Mouse (Mus musculus): ENCODE data around the gene Unc93b1. TPM values are rescaled to one million over a fixed set of nuclear protein-coding genes. Genes with fewer than 3 reads are reported as not detected.
A peak's percentile ranks its signal among the peaks of the same experiment; 100 is the strongest.

Unc93b1 gene
- total and polyA plus RNA-seq, 2 experiments = 41.1 to 102 TPM

DNA sequence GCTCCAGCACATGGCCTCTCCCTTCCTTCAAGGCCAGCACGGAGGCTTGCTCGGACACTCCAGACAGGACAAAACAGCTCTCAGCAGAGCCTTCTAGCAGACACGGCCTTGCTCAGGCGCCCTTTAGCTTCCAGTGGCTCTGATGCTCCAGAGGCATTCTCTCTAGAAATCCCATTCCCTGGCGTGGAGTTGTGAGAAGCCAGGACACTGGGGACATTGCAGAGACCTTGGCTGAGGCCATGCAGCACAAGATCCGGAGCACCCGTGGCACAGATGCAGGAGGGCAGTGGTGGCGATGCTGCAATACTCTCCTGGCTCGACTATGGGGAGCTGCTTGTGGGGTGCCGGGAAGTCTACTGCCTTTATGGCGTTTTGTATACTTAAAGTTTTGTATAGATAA lies 18.3 kb upstream of the Unc93b1 start:
- H3K36me3 ChIP-seq (ENCODE audit: control insufficient read depth, insufficient read depth, low read length) = no peaks in the 10 kb centered on the region
- no peaks in the 10 kb centered on the region for H3K79me2 ChIP-seq (ENCODE audit: control insufficient read depth, insufficient read depth, low read length)
- H3K27me3 ChIP-seq (ENCODE audit: control insufficient read depth, insufficient read depth, low read length) = no peaks in the 10 kb centered on the region
- WGBS = 77% methylated on average over 11 of the region's 11 CpGs
- H3K27ac ChIP-seq (replicated peaks; ENCODE audit: insufficient read depth, low read depth, low read length) = no peak overlapping the region
- H3K9ac ChIP-seq (ENCODE audit: low read depth, low read length) = no peak overlapping the region
- no peak for DNase-seq (ENCODE audit: extremely low read depth, low read depth, low spot score)
- TF ChIP-seq POLR2A (IDR thresholded peaks at IDR 0.05; ENCODE audit: extremely low read depth, insufficient read depth, low read length) = no peak
- TF ChIP-seq CTCF (IDR thresholded peaks at IDR 0.05; ENCODE audit: low read depth, low read length) = no peak
- no peak overlapping the region for H3K4me3 ChIP-seq (ENCODE audit: insufficient read depth, low read depth, low read length)
- peaks cover 8% of the 10 kb centered on the region for H3K4me1 ChIP-seq (ENCODE audit: control insufficient read depth, insufficient read depth, low read length)

DNA sequence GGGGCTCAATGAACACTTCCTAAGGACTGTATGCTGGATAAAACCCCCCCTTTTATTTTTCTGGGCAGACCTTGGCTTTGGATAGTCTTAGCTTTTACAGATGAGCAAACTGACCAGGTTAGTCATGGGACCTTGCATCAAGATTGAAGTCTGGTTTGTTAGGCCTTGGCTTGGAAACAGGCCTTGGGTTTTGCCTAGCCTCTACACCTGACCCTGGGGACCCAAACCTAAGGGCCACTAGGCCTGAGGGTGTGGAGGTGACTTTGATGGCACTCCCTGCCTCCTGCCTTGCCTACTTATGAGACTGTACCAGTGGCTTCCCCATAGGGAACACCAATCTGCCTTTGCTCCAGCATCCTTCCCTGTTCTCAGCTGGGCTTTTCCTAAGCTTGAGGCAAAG lies 15.1 kb upstream of the Unc93b1 start:
- no peak overlapping the region for H3K27ac ChIP-seq (replicated peaks; ENCODE audit: insufficient read depth, low read depth, low read length)
- TF ChIP-seq POLR2A (IDR thresholded peaks at IDR 0.05; ENCODE audit: extremely low read depth, insufficient read depth, low read length) = no peak
- TF ChIP-seq CTCF (IDR thresholded peaks at IDR 0.05; ENCODE audit: low read depth, low read length) = no peak
- DNase-seq (ENCODE audit: extremely low read depth, low read depth, low spot score) = no peak
- H3K4me1 ChIP-seq (ENCODE audit: control insufficient read depth, insufficient read depth, low read length) = peaks cover 2% of the 10 kb centered on the region; the same call in 1 of the 2 replicates
- H3K36me3 ChIP-seq (ENCODE audit: control insufficient read depth, insufficient read depth, low read length) = no peaks in the 10 kb centered on the region
- no peaks in the 10 kb centered on the region for H3K79me2 ChIP-seq (ENCODE audit: control insufficient read depth, insufficient read depth, low read length)
- H3K9ac ChIP-seq (ENCODE audit: low read depth, low read length) = no peak overlapping the region
- no peak overlapping the region for H3K4me3 ChIP-seq (ENCODE audit: insufficient read depth, low read depth, low read length)
- no peaks in the 10 kb centered on the region for H3K27me3 ChIP-seq (ENCODE audit: control insufficient read depth, insufficient read depth, low read length)

DNA sequence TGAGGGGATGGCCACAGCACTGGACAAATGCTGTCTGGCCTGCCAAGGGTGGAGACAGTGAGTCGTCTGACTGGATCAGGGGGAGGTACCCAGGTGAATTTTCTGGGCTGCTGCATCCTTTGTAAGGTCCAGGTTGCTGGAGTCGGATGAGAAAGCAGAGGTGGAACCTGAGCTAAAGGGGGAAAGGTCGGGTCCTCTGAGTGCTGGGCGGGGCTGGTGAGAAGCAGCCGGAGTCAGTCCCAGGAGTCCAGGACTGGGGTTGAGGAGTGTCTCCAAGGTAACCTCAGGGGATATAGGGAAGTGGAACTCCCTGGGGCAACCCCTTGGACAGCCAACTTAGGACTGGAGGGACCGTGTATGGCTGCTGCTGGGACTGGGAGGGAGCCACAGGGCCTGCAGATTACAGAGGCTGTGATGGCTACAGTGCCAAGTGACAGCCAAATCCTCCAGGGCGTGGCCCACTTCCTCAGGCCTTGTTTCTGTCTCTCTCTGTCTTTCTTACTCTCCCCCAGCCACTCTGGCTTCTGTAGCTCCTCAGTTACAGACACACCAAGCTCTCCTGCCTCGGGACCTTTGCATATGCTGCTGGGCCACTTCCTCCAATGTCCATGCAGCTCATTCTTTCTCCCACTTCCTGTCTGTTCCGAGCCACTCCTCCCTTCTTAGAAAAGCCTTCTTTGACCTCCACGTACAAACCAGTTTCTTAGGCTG lies 12.2 kb upstream of the Unc93b1 start:
- H3K9ac ChIP-seq (ENCODE audit: low read depth, low read length) = no peak overlapping the region
- peak overlapping the region; percentile 10; the same call in 1 of the 2 replicates for H3K27ac ChIP-seq (replicated peaks; ENCODE audit: insufficient read depth, low read depth, low read length)
- no peak overlapping the region for H3K4me3 ChIP-seq (ENCODE audit: insufficient read depth, low read depth, low read length)
- no peak for DNase-seq (ENCODE audit: extremely low read depth, low read depth, low spot score)
- TF ChIP-seq CTCF (IDR thresholded peaks at IDR 0.05; ENCODE audit: low read depth, low read length) (no peak), POLR2A (IDR thresholded peaks at IDR 0.05; ENCODE audit: extremely low read depth, insufficient read depth, low read length) (no peak)
- peaks cover 2% of the 10 kb centered on the region; the same call in 1 of the 2 replicates for H3K4me1 ChIP-seq (ENCODE audit: control insufficient read depth, insufficient read depth, low read length)
- H3K36me3 ChIP-seq (ENCODE audit: control insufficient read depth, insufficient read depth, low read length) = no peaks in the 10 kb centered on the region
- no peaks in the 10 kb centered on the region for H3K27me3 ChIP-seq (ENCODE audit: control insufficient read depth, insufficient read depth, low read length)
- H3K79me2 ChIP-seq (ENCODE audit: control insufficient read depth, insufficient read depth, low read length) = no peaks in the 10 kb centered on the region
- 68% methylated on average over 10 of the region's 10 CpGs for WGBS

DNA sequence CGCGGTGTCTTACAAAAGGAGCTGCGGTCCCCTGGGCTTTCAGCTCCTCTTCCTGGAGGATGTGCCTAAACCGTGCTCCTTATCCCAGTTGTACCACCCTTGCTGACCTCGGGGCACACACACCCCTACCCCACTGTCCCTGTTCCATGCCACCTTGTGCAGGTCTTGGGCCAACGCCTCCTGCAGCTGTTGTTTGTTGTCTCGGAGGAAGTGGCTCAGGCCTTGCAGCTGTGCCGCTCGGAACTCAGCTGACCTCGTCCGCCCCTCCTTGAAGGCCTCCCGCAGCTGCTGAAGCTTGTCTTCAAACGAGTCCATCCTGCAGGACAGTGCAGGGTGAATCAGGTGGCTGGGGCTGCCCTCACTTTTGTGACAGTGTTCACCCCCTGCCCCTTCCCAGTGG lies 11.4 kb upstream of the Unc93b1 start:
- no peak overlapping the region for H3K4me3 ChIP-seq (ENCODE audit: insufficient read depth, low read depth, low read length)
- H3K27ac ChIP-seq (replicated peaks; ENCODE audit: insufficient read depth, low read depth, low read length) = peak overlapping the region; percentile 10; the same call in 1 of the 2 replicates
- peaks cover 2% of the 10 kb centered on the region; the same call in 1 of the 2 replicates for H3K4me1 ChIP-seq (ENCODE audit: control insufficient read depth, insufficient read depth, low read length)
- no peak overlapping the region for H3K9ac ChIP-seq (ENCODE audit: low read depth, low read length)
- no peaks in the 10 kb centered on the region for H3K27me3 ChIP-seq (ENCODE audit: control insufficient read depth, insufficient read depth, low read length)
- no peaks in the 10 kb centered on the region for H3K36me3 ChIP-seq (ENCODE audit: control insufficient read depth, insufficient read depth, low read length)
- H3K79me2 ChIP-seq (ENCODE audit: control insufficient read depth, insufficient read depth, low read length) = no peaks in the 10 kb centered on the region
- TF ChIP-seq POLR2A (IDR thresholded peaks at IDR 0.05; ENCODE audit: extremely low read depth, insufficient read depth, low read length) (no peak), CTCF (IDR thresholded peaks at IDR 0.05; ENCODE audit: low read depth, low read length) (no peak)
- WGBS = 72% methylated on average over 13 of the region's 13 CpGs
- no peak for DNase-seq (ENCODE audit: extremely low read depth, low read depth, low spot score)

DNA sequence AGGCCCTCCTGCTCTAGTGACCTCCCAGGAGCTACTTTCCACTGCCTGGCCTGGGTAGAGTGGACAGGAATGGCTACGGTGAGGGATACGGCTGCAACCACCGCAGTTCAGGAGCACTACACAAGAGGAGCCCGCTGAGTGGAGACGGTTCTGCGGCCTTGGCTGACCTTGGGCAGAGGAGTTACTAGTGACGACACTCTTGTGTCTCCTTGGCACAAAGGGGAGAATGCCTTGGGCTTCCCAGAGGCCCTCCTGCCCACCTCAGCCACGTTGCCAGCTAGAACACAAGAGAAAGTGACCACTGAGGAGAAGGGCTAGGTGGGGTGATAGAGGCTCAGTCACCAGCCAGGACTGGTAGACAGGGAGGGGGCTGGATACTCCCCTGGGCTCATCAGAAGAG lies 10.8 kb upstream of the Unc93b1 start:
- WGBS = 79% methylated on average over 8 of the region's 8 CpGs
- Histone ChIP-seq H3K79me2 (ENCODE audit: control insufficient read depth, insufficient read depth, low read length) (no peaks in the 10 kb centered on the region), H3K4me1 (ENCODE audit: control insufficient read depth, insufficient read depth, low read length) (peaks cover 2% of the 10 kb centered on the region; the same call in 1 of the 2 replicates), H3K27ac (replicated peaks; ENCODE audit: insufficient read depth, low read depth, low read length) (no peak overlapping the region; the same call in 1 of the 2 replicates), H3K27me3 (ENCODE audit: control insufficient read depth, insufficient read depth, low read length) (no peaks in the 10 kb centered on the region), H3K36me3 (ENCODE audit: control insufficient read depth, insufficient read depth, low read length) (no peaks in the 10 kb centered on the region), H3K9ac (ENCODE audit: low read depth, low read length) (no peak overlapping the region), H3K4me3 (ENCODE audit: insufficient read depth, low read depth, low read length) (no peak overlapping the region)
- no peak for DNase-seq (ENCODE audit: extremely low read depth, low read depth, low spot score)
- no peak for TF ChIP-seq CTCF (IDR thresholded peaks at IDR 0.05; ENCODE audit: low read depth, low read length)

DNA sequence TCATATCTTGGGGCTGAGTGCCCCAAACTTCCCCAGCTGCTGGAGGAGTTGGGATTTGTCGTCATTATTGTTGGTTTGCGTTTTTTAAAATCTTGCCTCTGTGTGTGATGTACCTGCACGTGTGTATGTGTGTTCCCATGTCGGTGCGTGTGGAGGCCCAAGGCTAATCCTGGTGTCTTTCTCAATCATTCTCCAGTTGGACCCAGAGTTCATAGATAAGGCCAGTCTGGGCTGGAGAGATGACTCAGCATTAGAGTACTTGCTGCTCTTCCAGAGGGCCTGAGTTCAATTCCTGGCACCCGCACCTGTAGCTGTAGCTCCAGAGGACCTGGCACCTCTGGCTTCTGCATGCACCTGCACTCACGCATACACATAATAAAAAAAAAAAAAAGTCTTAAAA lies 10.1 kb upstream of the Unc93b1 start:
- Histone ChIP-seq H3K27ac (replicated peaks; ENCODE audit: insufficient read depth, low read depth, low read length) (no peak overlapping the region), H3K4me3 (ENCODE audit: insufficient read depth, low read depth, low read length) (no peak overlapping the region), H3K27me3 (ENCODE audit: control insufficient read depth, insufficient read depth, low read length) (no peaks in the 10 kb centered on the region), H3K4me1 (ENCODE audit: control insufficient read depth, insufficient read depth, low read length) (peaks cover 6% of the 10 kb centered on the region; the same call in 1 of the 2 replicates), H3K79me2 (ENCODE audit: control insufficient read depth, insufficient read depth, low read length) (no peaks in the 10 kb centered on the region), H3K9ac (ENCODE audit: low read depth, low read length) (no peak overlapping the region), H3K36me3 (ENCODE audit: control insufficient read depth, insufficient read depth, low read length) (no peaks in the 10 kb centered on the region)
- TF ChIP-seq POLR2A (IDR thresholded peaks at IDR 0.05; ENCODE audit: extremely low read depth, insufficient read depth, low read length) (no peak), CTCF (IDR thresholded peaks at IDR 0.05; ENCODE audit: low read depth, low read length) (no peak)
- 56% methylated on average over 7 of the region's 7 CpGs for WGBS
- DNase-seq (ENCODE audit: extremely low read depth, low read depth, low spot score) = peak; percentile 79

Measured in liver, adult 2 months (tissue).